Mouse (Mus musculus) hindbrain, embryonic 16.5 days (tissue): ENCODE data around the gene Gm10203. TPM values are rescaled to one million over a fixed set of nuclear protein-coding genes. Genes with fewer than 3 reads are reported as not detected.
"Not testable (repeated sequence)": the region's sequence is repeated elsewhere in the genome, so short reads cannot be mapped to it uniquely, and the experiment has no call there.

Experiments used
- ATAC-seq: fragments of 200-750 bp; cut with Nextera tagmentation; 2 replicates; pipeline ENCODE4 v1.8.0; 2017; ENCODE audit warnings: moderate TSS enrichment, moderate library complexity
- H3K27ac ChIP-seq: fragments of 300-500 bp; sonication (generic); 2 replicates; pipeline ENCODE4 v1.5.1; 2014; ENCODE audit warnings: low read depth, mild to moderate bottlenecking, control low read depth, low read length, moderate library complexity
- H3K27me3 ChIP-seq: fragments of 300-500 bp; sonication (generic); replicated peaks from 2 replicates; pipeline ENCODE4 v1.6.1; 2014; ENCODE audit warnings: low read length; ENCODE audit not compliant: control insufficient read depth, insufficient read depth
- H3K36me3 ChIP-seq: fragments of 300-500 bp; sonication (generic); 2 replicates; pipeline ENCODE4 v1.6.1; 2014; ENCODE audit warnings: mild to moderate bottlenecking, low read length, moderate library complexity, mixed read lengths; ENCODE audit not compliant: control insufficient read depth, insufficient read depth
- H3K4me1 ChIP-seq: fragments of 300-500 bp; sonication (generic); 2 replicates; pipeline ENCODE4 v1.6.1; 2014; ENCODE audit warnings: low read depth, low read length; ENCODE audit not compliant: control insufficient read depth, insufficient read depth
- H3K4me2 ChIP-seq: fragments of 300-500 bp; sonication (generic); 2 replicates; pipeline ENCODE4 v1.6.1; 2014; ENCODE audit warnings: mild to moderate bottlenecking, low read length, control low read depth, moderate library complexity
- H3K4me3 ChIP-seq: fragments of 300-500 bp; sonication (generic); 2 replicates; pipeline ENCODE4 v1.5.1; 2014; ENCODE audit warnings: mild to moderate bottlenecking, low read length, control low read depth, moderate library complexity
- H3K9ac ChIP-seq: fragments of 300-500 bp; sonication (generic); 2 replicates; pipeline ENCODE4 v1.6.1; 2014; ENCODE audit warnings: low read depth, mild to moderate bottlenecking, control low read depth, low read length, moderate library complexity
- H3K9me3 ChIP-seq: fragments of 300-500 bp; sonication (generic); 2 replicates; pipeline ENCODE4 v1.6.1; 2014; ENCODE audit warnings: mild to moderate bottlenecking, low read length, moderate library complexity; ENCODE audit not compliant: control insufficient read depth
- WGBS: fragments of 180-500 bp; shearing (Covaris S2); extraction: QIAGEN DNeasy Blood & Tissue Kit; methylation state at CpG from one replicate; pipeline ENCODE4 v1.1.7; 2014; 5-methylcytosine and 5-hydroxymethylcytosine counted together
- polyA plus RNA-seq: library from polyadenylated mRNA; unstranded; fragments of >200 nt; fragmentation: Nextera tagmentation; extraction: Ambion mirVana; gene quantifications from 2 replicates; pipeline ENCODE4 v1.2.1, GENCODE M21; 2015

Gm10203 gene
- polyA plus RNA-seq, 1 experiment from 2014 or later = not detected

DNA sequence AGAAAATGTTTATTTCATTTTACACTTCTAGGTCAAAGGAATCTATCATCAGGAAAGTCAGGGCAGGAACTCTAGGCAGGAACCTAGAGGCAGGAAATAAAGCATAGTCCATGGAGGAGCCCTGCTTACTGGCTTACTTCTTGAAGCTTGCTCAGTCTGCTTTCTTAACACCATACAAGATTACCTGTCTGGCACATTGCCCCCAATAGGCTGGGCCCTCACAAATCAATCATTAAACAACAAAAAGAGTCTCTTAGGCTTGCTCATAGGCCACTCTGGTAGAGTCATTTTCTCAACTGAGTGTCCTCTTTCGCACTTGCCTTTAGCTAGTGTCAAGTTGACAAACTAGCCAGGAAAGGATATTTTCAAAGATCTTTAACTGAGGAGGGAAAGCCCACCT lies 15.2 kb downstream of the Gm10203 start:
- no peak overlapping the region for H3K9ac ChIP-seq
- no peak overlapping the region for H3K4me3 ChIP-seq
- H3K36me3 ChIP-seq = no peaks in the 10 kb centered on the region
- H3K4me1 ChIP-seq = peaks cover 7% of the 10 kb centered on the region
- no peak overlapping the region for H3K27ac ChIP-seq
- 94% methylated on average over 1 of the region's 1 CpGs for WGBS
- H3K9me3 ChIP-seq = no peaks in the 10 kb centered on the region
- no peak for ATAC-seq
- no peaks in the 10 kb centered on the region for H3K27me3 ChIP-seq
- no peak overlapping the region for H3K4me2 ChIP-seq

DNA sequence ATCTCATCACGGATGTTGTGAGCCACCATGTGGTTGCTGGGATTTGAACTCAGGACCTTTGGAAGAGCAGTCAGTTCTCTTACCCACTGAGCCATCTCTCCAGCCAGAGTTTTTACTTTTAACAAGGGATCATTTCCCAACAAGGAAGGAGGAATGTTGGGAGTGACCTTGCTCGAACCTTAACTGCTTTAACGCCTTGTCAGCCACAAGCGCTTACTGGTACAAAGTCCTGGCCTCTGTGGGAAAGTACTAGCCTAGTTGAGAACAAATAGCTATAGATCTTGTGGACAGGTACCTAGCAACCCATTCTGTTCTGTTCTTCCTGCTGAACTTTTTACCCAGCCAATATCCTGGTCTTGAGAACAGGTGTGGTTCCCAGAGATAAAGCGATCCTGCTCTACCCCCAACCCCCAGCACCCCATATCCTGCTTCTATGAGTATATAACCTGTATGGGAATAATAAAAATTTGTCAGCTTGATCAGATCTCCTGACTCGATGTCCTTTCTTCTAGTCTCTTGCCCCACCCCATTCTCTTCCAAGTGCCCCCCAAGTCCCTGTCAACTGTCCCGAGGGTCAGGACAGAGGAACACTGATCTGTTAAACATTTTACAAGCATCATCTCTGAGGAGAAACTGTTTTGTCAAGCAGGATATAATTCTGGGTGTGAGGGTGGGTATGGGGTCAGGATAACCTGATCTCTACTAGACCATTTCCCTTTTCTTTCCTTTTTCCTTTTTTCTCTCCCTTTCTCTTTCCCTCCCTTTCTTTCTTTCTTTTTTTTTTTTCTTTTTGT lies 18.7 kb downstream of the Gm10203 start:
- no peak overlapping the region for H3K27ac ChIP-seq
- 90% methylated on average over 7 of the region's 7 CpGs for WGBS

DNA sequence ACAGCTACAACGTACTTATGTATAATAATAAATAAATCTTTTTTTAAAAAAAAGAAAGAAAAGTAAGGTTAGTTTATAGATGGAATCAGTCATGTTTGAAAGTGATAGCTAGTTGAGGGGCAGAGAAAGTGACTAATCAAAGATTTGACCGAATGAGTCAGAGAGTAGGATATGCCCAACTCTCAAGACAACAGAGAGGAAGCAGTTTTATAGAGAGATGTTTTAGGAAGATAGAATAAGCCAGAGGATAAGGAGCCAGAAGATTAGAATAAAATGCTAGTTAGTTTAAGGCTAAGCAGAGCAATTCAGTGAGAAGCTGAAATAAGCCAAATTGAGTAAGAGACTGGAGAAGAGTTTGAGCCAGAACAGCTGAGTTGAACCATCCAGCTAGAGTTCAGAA lies 22.1 kb downstream of the Gm10203 start:
- Histone ChIP-seq H3K4me2 (no peak overlapping the region), H3K4me3 (no peak overlapping the region), H3K9ac (no peak overlapping the region), H3K27ac (no peak overlapping the region), H3K4me1 (no peaks in the 10 kb centered on the region), H3K36me3 (peaks cover 9% of the 10 kb centered on the region), H3K27me3 (no peaks in the 10 kb centered on the region), H3K9me3 (no peaks in the 10 kb centered on the region)
- ATAC-seq = no peak
- WGBS = 91% methylated on average over 2 of the region's 2 CpGs

More for the DNA sequence above, 18.7 kb downstream of the Gm10203 start:
- H3K4me1 ChIP-seq = no peaks in the 10 kb centered on the region
- H3K9ac ChIP-seq = no peak overlapping the region
- H3K9me3 ChIP-seq = no peaks in the 10 kb centered on the region
- no peak overlapping the region for H3K4me3 ChIP-seq
- H3K36me3 ChIP-seq = peaks cover 2% of the 10 kb centered on the region; the same call in 1 of the 2 replicates
- no peak overlapping the region for H3K4me2 ChIP-seq
- no peak for ATAC-seq
- H3K27me3 ChIP-seq = no peaks in the 10 kb centered on the region

DNA sequence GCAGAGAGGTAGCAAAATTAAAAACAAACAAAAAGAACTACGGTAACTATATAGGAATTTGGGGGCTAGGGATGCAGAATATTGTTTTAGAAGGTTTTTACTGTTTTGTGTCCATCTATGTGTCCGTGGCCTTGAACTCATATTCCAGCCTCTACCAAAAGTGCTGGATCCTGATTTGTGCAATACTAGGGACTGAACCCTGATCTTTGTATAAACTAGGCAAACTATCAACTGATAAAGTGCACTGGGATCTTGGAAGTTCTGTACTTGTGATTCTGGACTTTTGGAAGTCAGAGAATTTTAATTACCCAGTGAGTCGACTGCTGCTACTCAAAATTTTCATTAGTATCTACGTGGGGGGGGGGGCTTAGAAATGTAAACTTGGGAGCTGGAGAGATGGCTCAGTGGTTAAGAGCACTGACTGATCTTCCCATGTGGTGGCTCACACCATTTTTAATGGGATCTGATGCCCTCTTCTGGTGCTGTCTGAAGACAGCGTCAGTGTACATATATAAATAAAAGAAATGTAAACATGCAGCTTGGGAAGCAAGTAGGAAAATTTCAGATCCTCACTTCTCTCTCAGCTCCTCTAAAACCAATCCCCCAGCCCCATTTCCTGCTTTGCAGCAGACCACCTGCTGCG lies 23.6 kb downstream of the Gm10203 start:
- Histone ChIP-seq H3K4me3 (no peak overlapping the region), H3K4me2 (no peak overlapping the region), H3K27ac (no peak overlapping the region), H3K27me3 (no peaks in the 10 kb centered on the region), H3K36me3 (peaks cover 12% of the 10 kb centered on the region), H3K9ac (no peak overlapping the region), H3K4me1 (no peaks in the 10 kb centered on the region), H3K9me3 (no peaks in the 10 kb centered on the region)
- no peak for ATAC-seq
- 49% methylated on average over 6 of the region's 6 CpGs for WGBS

DNA sequence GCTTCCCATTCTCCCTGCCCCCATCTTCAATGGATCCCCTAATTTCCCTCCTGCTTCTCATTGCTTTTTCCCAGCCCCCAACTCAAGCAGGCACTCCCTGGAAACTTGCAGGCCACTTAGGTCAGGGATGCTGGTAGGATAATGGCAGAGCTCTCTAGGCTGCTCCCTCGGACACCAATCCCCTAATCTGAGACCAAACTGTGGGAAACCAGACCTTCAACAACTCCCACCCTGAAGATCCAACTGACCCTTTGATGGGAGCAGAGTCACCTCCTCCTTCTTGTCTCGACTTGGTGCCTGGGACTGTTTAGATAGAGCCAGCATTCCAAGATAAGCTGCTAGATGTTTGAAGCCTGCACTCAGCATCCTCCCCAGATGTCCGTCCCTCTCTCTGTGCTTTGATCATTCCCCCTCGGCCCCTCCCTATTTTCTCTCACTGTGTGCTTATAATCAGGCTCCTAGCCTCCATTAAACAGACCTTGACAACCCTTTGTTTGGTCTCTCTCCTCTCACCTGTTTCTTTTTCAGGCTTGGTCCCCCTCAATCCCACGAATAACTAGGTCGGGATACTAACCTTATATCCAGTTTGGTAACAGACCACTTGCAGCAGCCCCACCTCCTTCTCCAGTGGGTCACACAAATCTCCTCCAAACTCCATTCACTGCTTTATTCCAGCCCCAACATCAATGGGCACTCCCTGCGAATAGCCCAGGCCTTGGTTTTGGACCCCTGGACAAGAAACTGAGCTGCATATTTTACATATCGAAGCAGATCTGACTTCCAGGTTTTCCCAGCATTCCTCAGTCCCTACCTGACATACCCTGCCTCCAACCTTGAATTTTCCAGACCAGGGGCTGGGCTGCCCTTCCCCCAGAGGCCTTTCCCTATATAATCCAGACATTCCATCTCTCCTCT lies 24.4 kb downstream of the Gm10203 start:
- H3K4me1 ChIP-seq = no peaks in the 10 kb centered on the region
- no peak overlapping the region for H3K27ac ChIP-seq
- H3K4me3 ChIP-seq = no peak overlapping the region
- WGBS = 26% methylated on average over 8 of the region's 8 CpGs
- no peak overlapping the region for H3K4me2 ChIP-seq
- H3K9me3 ChIP-seq = no peaks in the 10 kb centered on the region
- H3K36me3 ChIP-seq = peaks cover 12% of the 10 kb centered on the region
- no peak overlapping the region for H3K9ac ChIP-seq
- H3K27me3 ChIP-seq = no peaks in the 10 kb centered on the region
- ATAC-seq = no peak

DNA sequence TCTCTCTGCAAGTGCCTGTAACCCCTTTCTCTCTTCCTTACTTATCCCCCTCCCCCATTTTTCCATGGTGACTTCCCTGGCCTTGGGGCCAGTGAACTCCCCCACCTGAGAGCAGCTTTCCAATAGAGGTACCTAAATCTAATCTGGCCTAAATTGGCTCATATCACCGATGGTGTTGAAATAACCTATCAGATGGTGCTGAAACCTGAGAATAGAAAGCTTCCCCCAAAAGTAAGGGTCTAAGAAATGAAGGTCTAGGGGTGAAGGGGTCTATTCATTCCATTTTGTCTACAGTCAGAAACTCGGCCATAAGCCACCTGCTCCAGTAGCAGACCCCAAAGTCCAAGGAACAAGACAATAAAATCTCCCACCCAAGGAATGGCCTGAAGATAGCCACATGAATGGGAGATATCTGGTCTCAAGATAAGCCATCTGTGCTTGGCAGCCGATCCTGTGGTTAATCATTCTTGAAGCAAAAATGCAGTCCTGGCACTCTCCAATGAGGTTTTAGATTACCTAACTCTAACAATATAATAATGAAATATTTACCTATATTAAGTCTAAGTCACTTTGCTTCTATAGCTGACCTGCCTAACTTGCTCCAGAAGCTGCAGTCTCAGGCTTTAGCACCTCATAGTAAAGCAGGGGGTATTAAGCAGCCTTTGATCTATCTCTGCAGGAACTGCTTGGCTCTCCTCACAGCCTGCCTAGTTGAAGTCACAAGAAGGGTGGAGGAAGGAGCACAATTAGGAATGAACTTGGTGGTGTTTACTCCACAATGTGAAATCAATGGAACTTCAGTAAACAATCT lies 25.3 kb downstream of the Gm10203 start:
- Histone ChIP-seq H3K4me2 (no peak overlapping the region), H3K27me3 (no peaks in the 10 kb centered on the region), H3K9me3 (no peaks in the 10 kb centered on the region), H3K27ac (no peak overlapping the region), H3K4me3 (no peak overlapping the region), H3K36me3 (peaks cover 12% of the 10 kb centered on the region), H3K9ac (no peak overlapping the region), H3K4me1 (no peaks in the 10 kb centered on the region)
- 67% methylated on average over 3 of the region's 3 CpGs for WGBS
- ATAC-seq = no peak

DNA sequence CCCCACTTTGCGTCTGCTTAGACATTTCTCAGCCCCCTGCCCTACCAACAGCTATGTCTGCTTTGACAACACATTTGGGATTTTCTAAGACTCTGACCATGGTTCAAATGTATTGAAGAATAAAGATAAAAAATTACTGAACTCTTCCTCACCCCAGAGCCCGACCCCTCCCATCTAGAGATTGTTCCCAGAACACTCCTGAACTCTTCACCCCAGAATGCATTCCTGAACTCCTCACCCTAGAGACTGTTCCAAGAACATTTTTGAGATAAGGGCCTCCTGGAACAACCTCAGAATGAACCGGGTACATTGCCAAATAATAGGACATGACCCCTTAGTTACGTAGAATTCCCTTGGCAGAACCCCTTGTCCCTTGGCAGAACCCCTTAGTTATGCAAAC lies 37.1 kb downstream of the Gm10203 start:
- H3K27me3 ChIP-seq, H3K27ac ChIP-seq, H3K9me3 ChIP-seq, ATAC-seq, H3K4me3 ChIP-seq, H3K4me2 ChIP-seq, H3K4me1 ChIP-seq, H3K9ac ChIP-seq: not testable (repeated sequence)
- peaks cover 23% of the 10 kb centered on the region for H3K36me3 ChIP-seq
- WGBS = 85% methylated on average over 3 of the region's 4 CpGs

DNA sequence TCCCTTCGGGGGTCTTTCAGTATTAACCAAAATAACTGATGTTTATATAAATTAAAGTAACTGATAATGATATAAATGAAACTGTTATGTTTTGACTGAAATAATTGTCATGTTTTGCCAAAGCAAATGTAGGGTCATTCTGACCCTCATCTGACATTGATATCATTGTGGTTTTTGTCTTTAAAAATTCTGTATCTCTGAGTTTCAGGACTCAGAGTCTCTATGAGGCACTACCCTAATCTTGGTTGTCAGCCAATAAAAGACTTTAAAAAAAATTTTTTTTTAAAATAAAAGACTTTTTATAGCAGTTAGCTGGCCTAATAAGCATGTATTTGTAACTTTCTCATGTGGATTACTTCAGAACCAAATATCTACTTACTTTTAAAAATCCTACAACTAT lies 37.7 kb downstream of the Gm10203 start:
- ATAC-seq = no peak
- 100% methylated on average over 1 of the region's 1 CpGs for WGBS
- no peaks in the 10 kb centered on the region for H3K9me3 ChIP-seq
- H3K4me3 ChIP-seq = no peak overlapping the region
- no peak overlapping the region for H3K4me2 ChIP-seq
- H3K36me3 ChIP-seq = peaks cover 23% of the 10 kb centered on the region
- H3K4me1 ChIP-seq = no peaks in the 10 kb centered on the region
- no peak overlapping the region for H3K9ac ChIP-seq
- no peak overlapping the region for H3K27ac ChIP-seq
- H3K27me3 ChIP-seq = no peaks in the 10 kb centered on the region
